Mouse (Mus musculus): ENCODE results near the gene Mc3r. TPM values are rescaled to one million over a fixed set of nuclear protein-coding genes. Genes with fewer than 3 reads are reported as not detected.
A peak's percentile ranks its signal among the peaks of the same experiment; 100 is the strongest.

Mc3r gene
- polyA plus RNA-seq (2015; fragmentation: Nextera tagmentation; extraction: Ambion mirVana): not detected in 2 replicates

- no peak for ATAC-seq (replicated peaks; ENCODE audit: low FRiP score)
- Histone ChIP-seq H3K9ac (no peak within 1 kb of the TSS), H3K36me3 (no peaks in the 10 kb centered on the region), H3K27ac (no peak within 1 kb of the TSS), H3K9me3 (replicated peaks) (no peaks in the 10 kb centered on the region), H3K4me3 (replicated peaks) (no peak within 1 kb of the TSS), H3K27me3 (peaks cover 52% of the 10 kb centered on the region), H3K4me1 (no peaks in the 10 kb centered on the region), H3K4me2 (no peak within 1 kb of the TSS)
- WGBS: 9% methylated on average over 22 of the region's 22 CpGs
These were observed at the start of gene Mc3r for GRCm38 (mm10) chr2:172248106-172248764. TSS of gene Mc3r (plus strand) at chr2:172248492.

DNA sequence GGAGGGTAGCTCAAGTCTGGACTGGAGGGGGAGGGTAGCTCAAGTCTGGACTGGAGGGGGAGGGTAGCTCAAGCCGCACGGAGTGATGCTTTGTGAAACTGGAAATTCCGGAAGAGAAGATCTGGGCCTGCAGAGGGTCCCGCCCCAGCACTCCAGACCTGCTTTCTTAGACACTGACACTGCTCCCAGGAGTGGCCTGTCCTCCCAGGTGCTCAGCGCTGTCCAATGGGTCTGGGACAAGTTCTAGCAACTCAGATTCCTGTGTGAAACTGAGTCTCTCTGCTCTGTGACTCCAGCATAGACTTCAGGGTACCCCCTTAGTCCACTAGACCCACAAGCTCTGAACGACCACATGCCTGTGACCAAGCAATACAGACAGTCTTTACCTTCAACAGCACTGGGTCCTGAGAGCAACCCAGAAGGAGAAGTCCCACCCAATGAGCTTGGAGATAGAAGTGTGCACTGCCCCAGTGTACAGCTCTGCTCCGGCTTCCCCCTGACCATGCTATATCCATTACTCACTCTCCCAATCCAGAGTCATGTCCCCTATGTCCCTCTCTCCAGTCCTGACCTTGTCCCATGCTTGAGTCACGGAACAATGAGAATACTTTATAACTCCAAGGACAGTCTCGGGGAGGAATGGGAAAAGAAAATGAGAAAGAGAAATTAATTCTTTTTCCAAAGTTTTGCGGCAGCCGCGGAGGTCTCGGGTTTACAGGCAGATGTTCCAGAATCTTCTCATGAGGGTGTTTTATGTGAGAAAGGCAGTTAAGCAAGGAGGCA, 46.1 kb upstream of the Mc3r start:
- Histone ChIP-seq H3K27ac (no peak overlapping the region), H3K27me3 (peaks cover 3% of the 10 kb centered on the region; the same call in 1 of the 2 replicates), H3K4me2 (no peak overlapping the region), H3K9me3 (replicated peaks) (no peaks in the 10 kb centered on the region), H3K36me3 (no peaks in the 10 kb centered on the region), H3K4me3 (replicated peaks) (no peak overlapping the region), H3K4me1 (no peaks in the 10 kb centered on the region), H3K9ac (no peak overlapping the region)
- no peak for ATAC-seq (replicated peaks; ENCODE audit: low FRiP score)
- 83% methylated on average over 13 of the region's 13 CpGs for WGBS

- no peak overlapping the region for H3K4me2 ChIP-seq
- WGBS: 9% methylated on average over 11 of the region's 11 CpGs
- H3K9me3 ChIP-seq (replicated peaks): no peaks in the 10 kb centered on the region
- peaks cover 7% of the 10 kb centered on the region; the same call in 1 of the 2 replicates for H3K27me3 ChIP-seq
- H3K27ac ChIP-seq: no peak overlapping the region
- H3K36me3 ChIP-seq: no peaks in the 10 kb centered on the region
- H3K4me1 ChIP-seq: no peaks in the 10 kb centered on the region
- no peak overlapping the region for H3K4me3 ChIP-seq (replicated peaks)
- ATAC-seq (replicated peaks; ENCODE audit: low FRiP score): no peak
- H3K9ac ChIP-seq: no peak overlapping the region
These were observed 41.3 kb upstream of the Mc3r start for GRCm38 (mm10) chr2:172207003-172207402.

GRCm38 (mm10) chr2:172213480-172213879, 34.8 kb upstream of the Mc3r start:
- 14% methylated on average over 8 of the region's 8 CpGs for WGBS
- Histone ChIP-seq H3K9ac (no peak overlapping the region), H3K36me3 (no peaks in the 10 kb centered on the region), H3K27ac (no peak overlapping the region), H3K4me1 (no peaks in the 10 kb centered on the region), H3K4me2 (no peak overlapping the region), H3K27me3 (no peaks in the 10 kb centered on the region), H3K4me3 (replicated peaks) (no peak overlapping the region), H3K9me3 (replicated peaks) (no peaks in the 10 kb centered on the region)
- 0 out of 2 replicates have a peak, but pooled peaks have one; percentile 49 for ATAC-seq (replicated peaks; ENCODE audit: low FRiP score)

DNA sequence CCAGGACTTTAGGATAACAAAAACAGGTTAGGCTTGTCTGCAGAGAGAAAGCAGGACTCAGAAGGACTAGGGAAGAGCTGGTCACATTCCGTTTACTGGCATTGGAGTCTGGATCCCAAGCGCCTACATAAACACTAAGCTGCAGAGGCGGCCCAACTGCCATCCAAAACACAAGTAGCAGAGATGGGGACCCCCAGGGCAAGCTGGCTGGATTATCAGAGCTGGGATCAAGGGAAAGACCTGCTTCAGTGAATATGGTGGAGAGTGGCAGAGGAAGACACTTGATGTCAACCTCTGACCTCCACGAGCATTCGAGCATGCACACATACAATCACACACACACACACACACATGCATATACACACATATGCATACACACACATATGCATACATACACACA, 34.0 kb upstream of the Mc3r start:
- no peak overlapping the region for H3K4me3 ChIP-seq (replicated peaks)
- H3K27me3 ChIP-seq: no peaks in the 10 kb centered on the region
- no peaks in the 10 kb centered on the region for H3K9me3 ChIP-seq (replicated peaks)
- H3K9ac ChIP-seq: no peak overlapping the region
- WGBS: 83% methylated on average over 5 of the region's 5 CpGs
- H3K4me1 ChIP-seq: no peaks in the 10 kb centered on the region
- H3K4me2 ChIP-seq: no peak overlapping the region
- no peaks in the 10 kb centered on the region for H3K36me3 ChIP-seq
- H3K27ac ChIP-seq: no peak overlapping the region
- ATAC-seq (replicated peaks; ENCODE audit: low FRiP score): no peak

- WGBS: 38% methylated on average over 11 of the region's 11 CpGs
- Histone ChIP-seq H3K9ac (no peak overlapping the region), H3K4me1 (no peaks in the 10 kb centered on the region), H3K9me3 (replicated peaks) (no peaks in the 10 kb centered on the region), H3K27me3 (no peaks in the 10 kb centered on the region), H3K27ac (no peak overlapping the region), H3K4me2 (no peak overlapping the region), H3K36me3 (no peaks in the 10 kb centered on the region), H3K4me3 (replicated peaks) (no peak overlapping the region)
- no peak for ATAC-seq (replicated peaks; ENCODE audit: low FRiP score)
These were observed 32.7 kb upstream of the Mc3r start for GRCm38 (mm10) chr2:172215508-172216162.

DNA sequence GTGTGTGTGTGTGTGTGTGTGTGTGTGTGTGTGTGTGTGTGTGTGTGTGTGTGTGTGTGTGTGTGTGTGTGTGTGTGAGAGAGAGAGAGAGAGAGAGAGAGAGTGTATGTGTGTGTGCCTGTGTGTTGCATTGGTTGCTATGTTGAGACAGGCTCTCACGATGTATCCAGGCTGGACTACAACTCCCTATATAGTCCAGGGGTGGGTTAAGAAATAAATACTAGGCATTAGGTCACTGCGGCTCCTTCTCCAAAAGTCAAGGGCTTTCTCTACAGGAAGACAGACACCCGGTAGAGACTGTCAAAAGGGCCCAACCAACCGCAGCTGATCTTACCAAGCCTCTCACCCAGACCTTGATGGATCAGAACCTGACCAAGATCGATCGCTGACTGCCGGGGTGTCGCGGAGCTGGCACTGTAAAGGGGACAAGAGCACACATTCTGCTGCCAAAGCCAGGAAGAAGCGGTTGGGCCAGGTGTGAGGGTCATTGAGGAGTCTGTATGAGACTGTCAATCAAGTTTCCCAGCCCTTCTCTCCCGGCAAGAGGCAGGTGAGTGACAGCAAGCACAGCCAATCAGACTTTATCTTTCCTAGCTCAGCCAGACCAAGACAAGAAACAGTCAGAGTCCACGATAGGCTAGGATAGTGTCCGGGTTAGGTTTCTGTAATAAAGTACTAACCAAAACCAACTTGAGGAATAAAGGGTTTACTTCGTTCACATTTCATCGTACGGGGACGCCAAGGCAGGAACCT, 32.0 kb upstream of the Mc3r start:
- H3K4me1 ChIP-seq: no peaks in the 10 kb centered on the region
- WGBS: 66% methylated on average over 17 of the region's 17 CpGs
- no peaks in the 10 kb centered on the region for H3K36me3 ChIP-seq
- no peak for ATAC-seq (replicated peaks; ENCODE audit: low FRiP score)
- H3K27me3 ChIP-seq: no peaks in the 10 kb centered on the region
- no peak overlapping the region for H3K4me3 ChIP-seq (replicated peaks)
- no peak overlapping the region for H3K4me2 ChIP-seq
- H3K9me3 ChIP-seq (replicated peaks): no peaks in the 10 kb centered on the region
- H3K9ac ChIP-seq: no peak overlapping the region
- no peak overlapping the region for H3K27ac ChIP-seq

GRCm38 (mm10) chr2:172217886-172218285, 30.4 kb upstream of the Mc3r start:
- H3K9me3 ChIP-seq (replicated peaks): no peaks in the 10 kb centered on the region
- H3K27me3 ChIP-seq: peaks cover 10% of the 10 kb centered on the region
- WGBS: 58% methylated on average over 7 of the region's 8 CpGs

DNA sequence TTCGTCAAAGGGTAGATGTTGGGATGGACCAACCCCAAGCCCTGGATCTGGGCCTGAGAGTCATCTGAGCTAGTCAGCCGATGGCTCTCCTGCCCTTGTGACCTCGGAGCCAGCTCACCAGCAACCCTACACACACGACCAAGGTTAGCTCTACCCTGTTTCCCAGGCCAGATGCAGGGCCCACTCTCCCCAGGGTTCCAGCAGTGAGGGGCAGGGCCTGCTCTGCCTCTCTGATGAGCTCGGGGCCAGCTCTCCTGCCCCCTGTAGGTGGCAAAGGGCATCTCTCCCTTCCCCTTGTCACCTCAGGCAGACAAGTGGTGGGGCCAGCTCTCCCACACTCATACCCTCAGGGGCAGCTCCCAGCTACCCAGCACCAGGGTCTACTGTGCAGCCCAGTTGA, 29.1 kb upstream of the Mc3r start:
- H3K27ac ChIP-seq: no peak overlapping the region
- H3K4me1 ChIP-seq: no peaks in the 10 kb centered on the region
- ATAC-seq (replicated peaks; ENCODE audit: low FRiP score): no peak
- 54% methylated on average over 5 of the region's 5 CpGs for WGBS
- H3K4me2 ChIP-seq: no peak overlapping the region
- no peak overlapping the region for H3K9ac ChIP-seq
- H3K4me3 ChIP-seq (replicated peaks): no peak overlapping the region
- no peaks in the 10 kb centered on the region for H3K36me3 ChIP-seq
- no peaks in the 10 kb centered on the region for H3K9me3 ChIP-seq (replicated peaks)
- peaks cover 13% of the 10 kb centered on the region for H3K27me3 ChIP-seq

More at GRCm38 (mm10) chr2:172217886-172218285, 30.4 kb upstream of the Mc3r start:
- Histone ChIP-seq H3K27ac (no peak overlapping the region), H3K36me3 (no peaks in the 10 kb centered on the region), H3K4me1 (no peaks in the 10 kb centered on the region), H3K9ac (no peak overlapping the region), H3K4me3 (replicated peaks) (no peak overlapping the region), H3K4me2 (no peak overlapping the region)
- ATAC-seq (replicated peaks; ENCODE audit: low FRiP score): no peak

DNA sequence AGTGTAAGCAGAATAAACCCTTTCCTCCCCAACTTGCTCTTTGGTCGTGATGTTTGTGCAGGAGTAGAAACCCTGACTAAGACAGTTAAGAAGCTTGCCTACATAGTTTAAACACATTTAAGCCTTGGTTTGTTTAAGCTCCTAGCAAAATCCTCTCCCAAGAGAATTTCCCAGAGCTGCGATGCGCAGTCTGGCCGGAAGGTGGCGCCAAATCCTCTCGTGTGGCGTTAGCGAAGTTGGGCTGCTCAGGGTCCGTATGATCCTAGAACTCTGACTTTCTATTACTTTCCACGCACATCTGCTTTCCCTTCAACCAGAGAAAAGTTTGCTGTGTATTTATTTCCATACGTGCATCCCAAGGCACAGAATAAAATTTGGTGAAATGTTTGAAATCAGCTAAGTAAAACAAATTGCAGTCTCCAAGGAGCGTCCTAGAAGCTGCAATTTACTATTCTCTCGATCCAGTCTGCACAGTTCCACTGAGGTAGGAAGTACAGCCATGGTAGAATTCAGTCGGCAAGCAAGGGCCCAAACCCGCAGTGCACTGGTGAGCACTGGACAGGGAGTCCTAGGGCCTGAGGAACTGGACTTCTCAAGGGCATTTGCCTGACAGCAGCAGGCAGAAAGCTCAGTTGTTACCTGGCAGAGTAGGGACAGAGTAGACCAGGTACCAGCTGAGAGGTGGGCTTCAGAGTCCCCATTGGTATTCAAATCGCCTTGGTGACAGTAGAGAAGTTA, 26.5 kb upstream of the Mc3r start:
- Histone ChIP-seq H3K9me3 (replicated peaks) (no peaks in the 10 kb centered on the region), H3K27ac (no peak overlapping the region), H3K9ac (no peak overlapping the region), H3K27me3 (peaks cover 13% of the 10 kb centered on the region), H3K4me1 (no peaks in the 10 kb centered on the region), H3K4me2 (no peak overlapping the region), H3K36me3 (no peaks in the 10 kb centered on the region), H3K4me3 (replicated peaks) (no peak overlapping the region)
- no peak for ATAC-seq (replicated peaks; ENCODE audit: low FRiP score)
- WGBS: 9% methylated on average over 16 of the region's 16 CpGs

DNA sequence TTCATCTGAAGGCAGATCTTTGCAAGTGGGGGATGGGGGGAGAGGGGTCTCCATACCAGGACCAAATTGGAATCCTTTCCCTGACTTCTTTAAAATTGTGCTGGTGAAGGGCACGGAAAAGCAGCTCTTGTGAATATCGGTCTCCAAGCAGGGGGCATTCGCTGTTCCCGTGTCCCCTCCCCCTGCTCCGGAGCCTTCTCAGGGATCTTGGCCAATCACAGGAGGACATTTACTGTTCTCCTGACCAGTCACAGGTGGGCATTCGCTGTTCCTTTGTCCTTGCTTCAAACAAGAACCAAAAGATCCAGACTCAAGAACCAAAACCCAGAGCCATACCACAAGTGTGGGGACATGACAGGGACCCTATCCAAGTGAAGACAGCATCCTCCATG, 25.9 kb upstream of the Mc3r start:
- no peak overlapping the region for H3K4me2 ChIP-seq
- peaks cover 13% of the 10 kb centered on the region for H3K27me3 ChIP-seq
- no peak for ATAC-seq (replicated peaks; ENCODE audit: low FRiP score)
- H3K4me1 ChIP-seq: no peaks in the 10 kb centered on the region
- H3K4me3 ChIP-seq (replicated peaks): no peak overlapping the region
- no peaks in the 10 kb centered on the region for H3K36me3 ChIP-seq
- 16% methylated on average over 6 of the region's 6 CpGs for WGBS
- no peak overlapping the region for H3K9ac ChIP-seq
- H3K27ac ChIP-seq: no peak overlapping the region
- no peaks in the 10 kb centered on the region for H3K9me3 ChIP-seq (replicated peaks)

Data from kidney, embryonic 15.5 days (tissue).